Mouse (Mus musculus) adrenal gland, adult 2 months (tissue): ENCODE data around the gene Slc7a15. TPM values are rescaled to one million over a fixed set of nuclear protein-coding genes. Genes with fewer than 3 reads are reported as not detected.
A peak's percentile ranks its signal among the peaks of the same experiment; 100 is the strongest.
"Not testable (repeated sequence)": the region's sequence is repeated elsewhere in the genome, so short reads cannot be mapped to it uniquely, and the experiment has no call there.

Source experiments
- DNase-seq: peaks from one replicate; pipeline ENCODE4 v3.0.0; 2021
- polyA plus RNA-seq: library from polyadenylated mRNA; depleted of rRNA; stranded (reverse); fragments of >200 nt; gene quantifications from 2 replicates; pipeline ENCODE4 v1.2.3, GENCODE M21; 2012
- total RNA-seq, 2 experiments: library from RNA; stranded (reverse); gene quantifications; 2 replicates each; pipeline ENCODE4 v1.2.3; 2021

Slc7a15 gene
- total and polyA plus RNA-seq, 3 experiments, result not detected

DNA sequence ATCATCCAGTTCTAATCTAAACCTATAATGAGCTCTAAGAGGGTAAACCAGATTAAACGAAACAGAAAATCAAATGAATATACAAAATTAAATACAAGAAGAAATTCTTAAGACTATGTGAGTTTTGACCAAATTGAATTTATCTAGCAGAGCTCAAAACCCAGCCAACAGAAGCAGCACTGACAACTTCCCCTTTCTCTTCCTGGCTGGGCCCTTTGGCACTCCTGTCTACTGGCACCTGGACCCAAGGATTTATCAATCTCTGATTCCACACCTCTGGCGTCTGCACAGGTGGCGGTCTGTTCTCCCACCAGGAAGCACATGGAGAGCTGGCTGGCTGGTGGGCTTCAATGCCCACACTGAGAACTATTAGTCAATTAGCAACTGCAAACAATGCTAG is 39.0 kb downstream of the Slc7a15 start:
- not testable (repeated sequence) for DNase-seq

DNA sequence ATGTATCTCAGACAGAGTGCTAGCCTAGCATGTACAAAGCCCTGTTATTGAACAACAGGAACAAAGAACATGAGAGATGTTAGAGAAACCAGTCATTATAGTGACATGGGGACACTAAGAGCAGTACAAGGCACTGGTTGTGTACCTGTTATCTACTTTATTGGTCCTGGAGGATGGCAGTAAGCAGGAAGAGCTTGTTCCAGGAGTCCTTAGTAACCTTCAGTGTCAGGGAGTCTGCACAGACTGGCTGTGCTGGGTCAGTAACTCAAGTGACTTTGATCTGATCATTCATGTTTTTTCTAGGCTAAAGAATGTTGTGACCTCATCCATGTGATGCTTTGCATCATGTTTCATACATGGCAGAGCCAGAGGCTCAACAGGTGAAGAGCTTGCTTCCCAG is 42.7 kb downstream of the Slc7a15 start:
- DNase-seq, result no peak

GRCm38 (mm10) chr12:8555419-8555818 is 43.4 kb downstream of the Slc7a15 start:
- peak; percentile 10 for DNase-seq

GRCm38 (mm10) chr12:8547357-8547756 is 51.5 kb downstream of the Slc7a15 start:
- peak; percentile 72 for DNase-seq

DNA sequence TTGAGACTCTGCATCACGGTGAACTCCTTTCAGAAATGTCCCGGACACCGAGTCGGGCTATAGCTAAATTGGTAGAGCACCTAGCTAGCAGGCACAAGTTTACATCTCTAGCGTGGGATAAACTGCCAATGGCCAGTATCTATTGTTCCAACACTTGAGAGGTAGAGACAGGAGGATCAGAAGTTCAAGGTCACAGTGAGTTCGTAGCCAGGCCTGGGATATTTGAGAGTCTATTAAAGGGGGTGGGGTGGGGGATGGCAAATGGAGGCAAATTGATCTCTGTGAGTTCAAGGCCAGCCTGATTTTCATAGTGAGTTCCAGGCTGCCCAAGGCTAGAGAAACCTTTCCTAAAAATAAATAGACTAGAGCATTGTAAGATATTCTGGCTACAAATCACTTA is 52.1 kb downstream of the Slc7a15 start:
- DNase-seq, result no peak

- no peak for DNase-seq
Measured at GRCm38 (mm10) chr12:8545066-8545610, 53.7 kb downstream of the Slc7a15 start.

GRCm38 (mm10) chr12:8542371-8542770 is 56.5 kb downstream of the Slc7a15 start:
- no peak for DNase-seq

DNA sequence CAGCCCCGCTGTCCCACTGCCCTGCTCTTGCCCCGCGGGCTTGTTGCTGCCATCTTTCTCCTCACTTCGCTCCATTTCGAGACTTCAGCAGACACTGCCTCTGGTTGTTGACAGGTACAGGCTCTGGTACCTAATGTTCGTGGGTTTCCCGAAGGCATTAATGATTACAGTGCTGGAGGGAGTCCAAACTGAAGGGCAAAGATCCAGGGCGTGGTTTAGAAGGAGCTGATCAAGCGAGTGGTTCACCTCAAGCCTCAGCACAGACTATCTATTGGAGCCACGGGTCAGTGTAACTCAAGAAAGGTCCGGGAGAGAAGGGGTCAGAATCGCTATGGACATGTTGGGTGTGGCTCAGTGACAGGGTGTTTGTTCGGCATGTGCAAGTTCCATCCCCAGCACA is 59.4 kb downstream of the Slc7a15 start:
- DNase-seq, result no peak

DNA sequence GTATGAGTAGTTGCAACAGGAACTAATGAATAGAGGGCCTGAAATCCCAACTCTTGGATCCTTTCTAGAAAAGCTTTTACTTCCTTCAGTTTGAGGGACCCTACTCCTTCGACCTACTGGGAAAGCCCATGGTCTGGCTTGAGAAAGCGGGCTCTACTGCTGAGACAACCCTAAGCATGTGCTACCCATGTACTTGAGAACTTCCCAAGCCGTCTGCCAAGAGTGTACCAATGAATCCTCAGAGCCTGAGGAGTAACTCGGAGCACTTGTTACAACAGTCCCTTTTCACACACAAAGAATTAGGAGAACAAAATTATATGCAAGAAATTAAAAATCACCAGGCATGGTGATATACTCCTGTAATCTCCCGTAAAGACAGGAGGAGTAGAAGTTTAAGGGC is 61.6 kb downstream of the Slc7a15 start:
- no peak for DNase-seq

GRCm38 (mm10) chr12:8536221-8536965 is 62.5 kb downstream of the Slc7a15 start:
- no peak for DNase-seq

GRCm38 (mm10) chr12:8535596-8535995 is 63.3 kb downstream of the Slc7a15 start:
- no peak for DNase-seq

GRCm38 (mm10) chr12:8534915-8535314 is 64.0 kb downstream of the Slc7a15 start:
- DNase-seq, result no peak

GRCm38 (mm10) chr12:8527770-8528169 is 71.1 kb downstream of the Slc7a15 start:
- no peak for DNase-seq

DNA sequence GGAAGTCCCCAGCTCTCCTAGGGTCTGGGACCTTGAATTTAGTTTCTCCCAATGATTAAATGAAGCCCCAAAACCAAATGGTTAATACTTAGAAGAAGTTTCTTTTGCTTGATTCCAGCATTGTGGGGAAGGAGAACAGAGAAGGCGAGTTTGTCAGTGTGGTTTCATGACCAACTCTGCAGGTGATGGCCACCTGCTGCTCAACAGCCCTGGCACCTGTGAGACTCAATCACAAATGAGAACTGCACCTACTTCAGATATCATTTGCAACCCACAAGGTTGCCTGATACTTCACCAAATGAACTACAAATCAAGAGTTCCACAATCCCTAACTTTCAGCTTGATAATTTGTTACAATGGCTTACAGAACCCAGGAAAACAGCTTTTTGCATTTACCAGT is 71.7 kb downstream of the Slc7a15 start:
- no peak for DNase-seq

DNA sequence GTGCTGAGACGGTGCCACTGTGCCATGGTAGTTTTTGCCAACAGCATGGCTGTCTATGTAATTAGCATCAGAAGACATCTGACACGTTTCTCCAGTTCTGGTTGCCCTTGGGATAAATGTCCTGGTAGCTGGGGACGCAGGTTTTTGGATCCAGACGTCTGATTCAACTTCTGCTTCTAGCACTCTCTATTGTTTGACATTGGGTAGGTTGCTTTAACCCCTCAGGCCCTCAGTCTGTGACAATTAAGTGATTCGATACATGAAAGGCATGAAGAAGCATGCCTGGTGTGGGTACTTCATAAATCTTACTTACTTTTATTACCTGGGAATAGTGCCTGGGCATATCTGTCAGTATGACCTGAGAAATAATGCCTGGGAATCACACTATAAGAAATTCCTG is 74.8 kb downstream of the Slc7a15 start:
- DNase-seq, result no peak

GRCm38 (mm10) chr12:8522711-8523110 is 76.2 kb downstream of the Slc7a15 start:
- DNase-seq, result no peak

- peak; percentile 67 for DNase-seq
Measured at GRCm38 (mm10) chr12:8521375-8522047, 77.4 kb downstream of the Slc7a15 start.

DNA sequence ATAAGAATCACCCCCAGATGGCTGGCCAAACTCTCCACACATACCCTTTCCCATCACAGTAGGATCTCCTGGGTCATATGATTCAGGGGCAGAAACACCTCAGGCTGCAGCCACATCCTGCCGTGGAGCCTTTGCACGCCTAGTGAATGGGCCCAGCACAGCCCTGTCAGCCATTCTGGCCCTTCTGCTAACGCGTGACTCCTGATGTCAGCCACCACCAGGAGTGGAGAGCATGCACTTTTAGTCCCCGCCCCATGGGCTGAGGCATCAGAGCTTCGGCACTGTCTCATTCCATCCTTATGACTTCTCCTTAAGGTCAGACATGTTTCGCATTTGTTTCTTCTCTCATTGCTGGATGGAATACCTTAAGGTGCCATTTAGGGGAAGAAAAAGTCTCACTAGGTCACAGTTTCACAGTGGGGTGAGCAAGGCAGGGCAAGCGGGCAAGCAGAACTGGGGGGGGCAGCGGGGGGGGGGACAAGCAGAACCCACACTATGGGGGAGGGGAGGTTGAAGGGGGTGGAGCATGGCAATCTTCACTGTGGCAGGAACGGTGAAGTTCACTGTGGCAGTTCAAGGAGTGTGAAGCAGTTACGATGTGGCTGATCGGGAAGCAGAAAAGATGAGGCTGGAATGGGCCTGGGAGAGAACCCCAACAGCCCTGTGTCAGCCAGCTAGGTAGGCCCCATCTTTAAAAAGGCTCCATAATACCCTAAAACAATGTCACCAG is 79.3 kb downstream of the Slc7a15 start:
- DNase-seq, result peak; percentile 6

GRCm38 (mm10) chr12:8511037-8511882 is 87.6 kb downstream of the Slc7a15 start:
- DNase-seq, result peak; percentile 74

GRCm38 (mm10) chr12:8510317-8510988 is 88.4 kb downstream of the Slc7a15 start:
- DNase-seq, result no peak

DNA sequence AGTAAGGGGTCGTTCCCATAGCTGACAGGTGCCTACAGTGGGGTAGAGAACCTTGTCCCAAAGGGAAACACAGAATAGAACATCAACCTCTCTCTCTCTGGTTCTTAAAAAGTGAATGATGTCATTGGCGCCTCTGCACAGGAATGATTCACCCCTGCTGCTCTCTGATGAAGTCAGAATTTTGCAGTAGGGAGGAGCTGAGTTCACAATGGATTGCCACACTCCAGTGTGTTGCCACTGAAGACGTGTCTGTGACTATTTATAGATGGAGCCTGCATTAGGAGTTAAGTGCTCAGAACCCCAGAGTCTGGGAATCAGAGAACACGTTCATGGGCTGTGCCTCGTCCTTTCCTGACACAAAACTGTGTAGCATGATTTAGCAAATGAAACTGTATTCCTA is 89.2 kb downstream of the Slc7a15 start:
- peak; percentile 62 for DNase-seq
